Mouse (Mus musculus) layer of hippocampus, adult 9-10 months (tissue): ENCODE results near the gene Sin3a.

Source experiments
- DNase-seq: peaks from one replicate; pipeline ENCODE4 v3.0.0; 2022; ENCODE audit warnings: low spot score

Sin3a gene

GRCm38 (mm10) chr9:57071801-57072351 is at the start of gene Sin3a:
Gene Sin3a (plus strand): TSS chr9:57072040.
- peak; percentile 45 for DNase-seq

GRCm38 (mm10) chr9:57031756-57032155 is 40.1 kb upstream of the Sin3a start:
- no peak for DNase-seq

- no peak for DNase-seq
Observed at GRCm38 (mm10) chr9:57056237-57056636, 15.6 kb upstream of the Sin3a start.

- DNase-seq = no peak
Observed at GRCm38 (mm10) chr9:57064164-57064563, 7.7 kb upstream of the Sin3a start.

- DNase-seq = no peak
Observed at GRCm38 (mm10) chr9:57068266-57068665, 3.6 kb upstream of the Sin3a start.

- no peak for DNase-seq
Observed at GRCm38 (mm10) chr9:57070262-57070661, 1.6 kb upstream of the Sin3a start.

GRCm38 (mm10) chr9:57070800-57071545 is 867 bp upstream of the Sin3a start:
- no peak for DNase-seq

GRCm38 (mm10) chr9:57072526-57072988 is 717 bp downstream of the Sin3a start:
- no peak for DNase-seq

- DNase-seq = peak; percentile 99
Observed at GRCm38 (mm10) chr9:57072989-57073789, 1.3 kb downstream of the Sin3a start.

- DNase-seq = no peak
Observed at GRCm38 (mm10) chr9:57073790-57074094, 1.9 kb downstream of the Sin3a start.

- DNase-seq = no peak
Observed at GRCm38 (mm10) chr9:57074171-57074821, 2.5 kb downstream of the Sin3a start.

- DNase-seq = no peak
Observed at GRCm38 (mm10) chr9:57074822-57075603, 3.2 kb downstream of the Sin3a start.

- DNase-seq = peak; percentile 98
Observed at GRCm38 (mm10) chr9:57075681-57076381, 4.0 kb downstream of the Sin3a start.

- peak; percentile 45 for DNase-seq
Observed at GRCm38 (mm10) chr9:57076701-57077660, 5.1 kb downstream of the Sin3a start.

GRCm38 (mm10) chr9:57082236-57082635 is 10.4 kb downstream of the Sin3a start:
- no peak for DNase-seq

- no peak for DNase-seq
Observed at GRCm38 (mm10) chr9:57117261-57117755, 45.5 kb downstream of the Sin3a start.

GRCm38 (mm10) chr9:57129641-57130040 is 57.8 kb downstream of the Sin3a start:
- DNase-seq = no peak

- peak; percentile 86 for DNase-seq
Observed at GRCm38 (mm10) chr9:57130577-57131433, 59.0 kb downstream of the Sin3a start, which contains the start of gene Man2c1. Gene Man2c1 (plus strand): TSS chr9:57130690.

GRCm38 (mm10) chr9:57137246-57137645 is 65.4 kb downstream of the Sin3a start:
- no peak for DNase-seq
